Mouse (Mus musculus) granulocyte monocyte progenitor cell, adult 5-6 weeks (primary cell): ENCODE data around the gene Fa2h. TPM values are rescaled to one million over a fixed set of nuclear protein-coding genes. Genes with fewer than 3 reads are reported as not detected.

Source experiments
- ATAC-seq: replicated peaks from 2 replicates; pipeline ENCODE4 v1.8.0; 2016; ENCODE audit warnings: mild to moderate bottlenecking, moderate TSS enrichment, inconsistent platforms; ENCODE audit not compliant: poor library complexity, severe bottlenecking
- total RNA-seq, 2 experiments: library from RNA; stranded (forward) in 1 of 2; stranded (reverse) in 1 of 2; fragments of 200-712, 200-1000 nt in 1 of 2; fragments of >200 nt in 1 of 2; fragmentation: Nextera tagmentation in 1 of 2; gene quantifications; 2 replicates each; pipeline ENCODE4 v1.2.3; 2014 to 2017

The Fa2h gene
- not detected in 2 replicates for total RNA-seq (2014; fragmentation: Nextera tagmentation)
- total RNA-seq (2017), result not detected in 2 replicates

DNA sequence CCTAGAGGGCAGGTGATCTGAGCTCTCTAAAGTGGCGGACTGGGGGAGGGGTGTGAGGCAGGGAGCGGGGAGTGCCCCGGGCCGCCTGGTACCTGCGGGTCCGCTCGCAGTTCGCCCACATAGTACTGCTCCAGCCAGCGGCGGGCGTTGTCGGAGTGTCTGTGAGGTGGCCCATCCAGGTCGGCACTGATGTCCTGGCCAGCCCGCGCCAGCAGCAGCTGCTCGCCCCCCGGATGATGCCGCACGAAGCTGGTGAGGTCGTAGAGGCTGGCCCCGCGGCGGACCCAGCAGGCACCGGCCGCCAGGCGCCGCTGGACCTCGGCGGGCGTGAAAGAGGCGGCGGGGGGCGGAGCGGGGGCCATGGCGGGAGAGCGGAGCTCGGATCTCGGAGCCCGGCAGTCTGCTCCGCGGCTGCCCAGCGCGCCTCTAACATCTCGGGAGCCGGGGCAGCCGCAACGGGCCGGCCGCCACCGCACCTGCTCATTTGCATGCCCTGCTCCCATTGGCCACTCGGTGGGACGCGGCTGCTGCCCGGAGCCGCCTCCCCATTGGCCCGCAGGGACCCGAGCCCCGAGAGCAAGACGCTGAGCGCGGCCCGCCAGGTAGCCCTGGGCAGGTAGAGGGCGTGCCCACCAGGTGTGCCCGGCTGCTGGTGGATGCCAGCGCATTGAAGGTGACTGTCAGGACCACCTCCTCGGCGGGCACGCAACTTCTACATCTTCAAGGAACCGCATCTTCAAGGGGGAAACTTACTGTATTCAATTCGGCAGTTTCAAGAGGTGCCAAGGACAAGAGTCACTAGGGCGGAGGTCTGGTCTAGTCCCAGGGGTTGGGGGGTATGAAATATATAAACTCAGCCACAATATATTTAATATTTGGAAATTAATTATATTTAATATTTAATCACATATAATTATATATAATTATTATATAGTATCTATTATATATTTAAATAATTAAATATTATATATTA is at the start of gene Fa2h:
Gene Fa2h (minus strand): TSS at position 434 of the 973 bp plus-strand sequence.
- peak; percentile 97 for ATAC-seq

DNA sequence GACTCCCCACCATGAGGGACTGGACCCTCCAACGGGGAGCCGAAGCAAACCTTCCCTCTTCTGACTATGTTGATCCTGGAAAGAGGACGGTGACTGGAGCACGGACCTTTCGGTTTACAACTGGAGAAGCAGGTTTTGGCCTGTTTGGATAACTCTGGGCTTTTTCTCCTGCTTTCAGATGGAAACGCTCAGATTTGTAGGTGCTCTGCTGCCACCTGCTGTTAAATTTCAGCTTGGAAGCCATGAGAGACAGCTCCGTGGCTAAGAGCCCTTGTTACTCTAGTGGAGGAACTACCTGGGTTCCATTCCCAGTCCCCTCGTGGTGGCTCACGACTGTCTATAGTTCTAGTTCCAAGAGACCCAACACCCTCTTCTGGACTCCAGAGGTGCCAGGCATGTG is 45.6 kb upstream of the Fa2h start:
- ATAC-seq, result peak; percentile 79

GRCm38 (mm10) chr8:111435071-111435828 is 41.6 kb upstream of the Fa2h start:
- no peak for ATAC-seq

- no peak for ATAC-seq
Measured at GRCm38 (mm10) chr8:111424646-111425045, 31.0 kb upstream of the Fa2h start.

GRCm38 (mm10) chr8:111424181-111424580 is 30.6 kb upstream of the Fa2h start:
- no peak for ATAC-seq

GRCm38 (mm10) chr8:111422614-111423013 is 29.0 kb upstream of the Fa2h start:
- ATAC-seq, result no peak

GRCm38 (mm10) chr8:111419171-111419570 is 25.5 kb upstream of the Fa2h start:
- no peak for ATAC-seq

GRCm38 (mm10) chr8:111418601-111419000 is 25.0 kb upstream of the Fa2h start:
- peak; percentile 73 for ATAC-seq

- ATAC-seq, result no peak
Measured at GRCm38 (mm10) chr8:111417222-111417621, 23.6 kb upstream of the Fa2h start.

DNA sequence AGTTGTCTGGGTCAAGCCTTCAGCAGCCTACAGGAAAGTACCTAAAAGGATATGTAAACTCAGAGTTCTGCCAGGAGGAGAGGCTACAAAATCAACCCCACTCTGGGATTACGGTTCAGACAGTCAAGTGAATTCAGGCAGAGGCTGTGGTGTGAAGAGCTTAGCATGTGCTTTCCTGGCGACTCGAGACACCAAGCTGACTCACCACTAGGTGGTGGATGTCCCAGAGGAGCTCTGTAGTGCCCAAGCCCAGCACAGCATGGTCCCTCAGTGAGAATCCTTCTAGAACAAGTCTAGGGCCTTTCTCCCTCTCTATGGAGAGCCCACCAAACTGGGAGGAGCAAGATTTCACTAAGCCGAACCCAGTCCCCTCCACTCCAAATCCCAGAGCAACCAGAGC is 9.8 kb upstream of the Fa2h start:
- peak; percentile 79 for ATAC-seq

- no peak for ATAC-seq
Measured at GRCm38 (mm10) chr8:111391268-111391667, 2.4 kb downstream of the Fa2h start.

DNA sequence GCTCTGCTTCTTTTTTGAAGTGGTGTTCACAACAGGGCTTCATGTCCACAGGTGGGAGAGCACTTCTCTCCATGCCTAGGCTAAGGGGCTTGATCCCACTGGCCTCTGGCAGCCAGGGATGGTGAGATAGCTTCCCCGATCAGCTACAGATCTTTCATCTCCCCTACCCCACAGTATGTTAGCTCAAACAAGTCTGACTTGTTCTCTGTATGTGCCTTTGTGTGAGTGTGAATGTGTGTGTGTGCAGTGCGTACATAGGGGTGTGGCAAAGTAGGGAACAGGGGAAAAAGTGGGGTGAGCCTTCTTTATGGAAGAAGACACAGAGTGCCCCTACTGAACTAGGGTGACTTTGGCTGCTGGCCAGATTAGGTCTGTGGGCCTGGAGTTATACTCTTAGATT is 2.8 kb downstream of the Fa2h start:
- ATAC-seq, result no peak

DNA sequence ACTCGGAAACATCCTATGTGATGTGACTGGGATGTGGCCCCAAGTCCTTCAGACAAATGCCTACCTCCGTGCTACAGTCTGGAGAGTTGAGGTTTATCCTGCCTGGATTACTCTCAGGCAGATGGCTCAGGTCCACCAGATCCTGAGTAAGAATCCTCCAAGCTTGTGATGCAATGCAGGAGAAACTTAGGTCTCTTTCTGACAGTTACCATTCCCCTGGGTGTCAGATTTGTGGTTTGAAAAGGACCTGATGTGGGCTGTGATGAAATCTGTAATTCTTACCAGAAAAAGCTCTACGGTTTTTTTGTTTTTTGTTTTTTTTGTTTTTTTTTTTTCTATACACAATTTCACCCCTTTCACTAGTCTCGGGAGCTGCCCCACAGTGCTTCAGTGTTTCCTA is 4.0 kb downstream of the Fa2h start:
- ATAC-seq, result no peak

GRCm38 (mm10) chr8:111385915-111386314 is 7.7 kb downstream of the Fa2h start:
- 0 out of 2 replicates have a peak, but pooled peaks have one; percentile 40 for ATAC-seq

GRCm38 (mm10) chr8:111384628-111385027 is 9.0 kb downstream of the Fa2h start:
- no peak for ATAC-seq

- ATAC-seq, result no peak
Measured at GRCm38 (mm10) chr8:111375192-111375591, 18.4 kb downstream of the Fa2h start.

GRCm38 (mm10) chr8:111369711-111370110 is 23.9 kb downstream of the Fa2h start:
- ATAC-seq, result no peak

DNA sequence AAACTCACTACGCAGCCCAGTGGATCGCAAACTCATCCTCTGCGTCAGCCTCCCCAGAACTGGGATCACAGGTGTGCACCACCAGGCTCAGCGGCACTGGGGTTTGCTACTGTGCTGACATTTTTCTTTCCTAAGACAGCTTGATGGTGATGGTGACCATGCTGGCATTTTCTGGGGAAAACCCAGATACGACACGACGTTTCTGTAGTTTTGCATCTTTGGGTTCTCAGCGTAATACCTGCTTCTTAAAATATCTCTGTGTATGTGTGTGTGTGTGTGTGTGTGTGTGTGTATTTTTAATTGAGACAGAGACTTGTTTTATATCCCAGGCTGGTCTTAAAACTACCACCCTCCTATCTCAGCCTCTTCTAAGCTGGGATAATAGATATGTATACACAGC is 26.3 kb downstream of the Fa2h start:
- ATAC-seq, result no peak

- no peak; the same call in 1 of the 2 replicates for ATAC-seq
Measured at GRCm38 (mm10) chr8:111366610-111367234, 26.9 kb downstream of the Fa2h start.

- no peak for ATAC-seq
Measured at GRCm38 (mm10) chr8:111363489-111363888, 30.1 kb downstream of the Fa2h start.
